Mouse (Mus musculus): ENCODE measurements around the gene Mrpl20. TPM values are rescaled to one million over a fixed set of nuclear protein-coding genes. Genes with fewer than 3 reads are reported as not detected.

Mrpl20 gene
- 109 TPM in 2 replicates for polyA plus RNA-seq (2012; rRNA removed)

GRCm38 (mm10) chr4:155802741-155803339 is at the start of gene Mrpl20:
TSS of gene Mrpl20 (plus strand) at chr4:155802878.
- no peak for DNase-seq
- Histone ChIP-seq H3K27me3 (ENCODE audit: control insufficient read depth, insufficient read depth, low read length) (no peaks in the 10 kb centered on the region; the same call in 1 of the 2 replicates), H3K4me3 (replicated peaks; ENCODE audit: insufficient read depth, low read depth, low read length) (peak within 1 kb of the TSS; percentile 95), H3K27ac (ENCODE audit: insufficient read depth, low read length) (peak within 1 kb of the TSS; percentile 75), H3K4me1 (ENCODE audit: control insufficient read depth, insufficient read depth, low read length) (peaks cover 10% of the 10 kb centered on the region)
- 8% methylated on average over 12 of the region's 12 CpGs for WGBS
- TF ChIP-seq CTCF (IDR thresholded peaks at IDR 0.05; ENCODE audit: borderline replicate concordance, insufficient read depth, low read depth, low read length) (no peak), POLR2A (IDR thresholded peaks at IDR 0.05; ENCODE audit: borderline replicate concordance, insufficient read depth, low read length) (no peak)

GRCm38 (mm10) chr4:155757011-155757410 is 45.7 kb upstream of the Mrpl20 start:
- H3K4me1 ChIP-seq (ENCODE audit: control insufficient read depth, insufficient read depth, low read length) = peaks cover 8% of the 10 kb centered on the region
- 41% methylated on average over 12 of the region's 12 CpGs for WGBS
- H3K27me3 ChIP-seq (ENCODE audit: control insufficient read depth, insufficient read depth, low read length) = no peaks in the 10 kb centered on the region
- peak in 1 of 2 experiments; percentile 13 for DNase-seq
- no peak overlapping the region for H3K27ac ChIP-seq (ENCODE audit: insufficient read depth, low read length)
- no peak overlapping the region for H3K4me3 ChIP-seq (replicated peaks; ENCODE audit: insufficient read depth, low read depth, low read length)
- TF ChIP-seq POLR2A (IDR thresholded peaks at IDR 0.05; ENCODE audit: borderline replicate concordance, insufficient read depth, low read length) = no peak
- no peak for TF ChIP-seq CTCF (IDR thresholded peaks at IDR 0.05; ENCODE audit: borderline replicate concordance, insufficient read depth, low read depth, low read length)

- DNase-seq = peak in 1 of 2 experiments; percentile 26
These were observed 42.6 kb upstream of the Mrpl20 start for GRCm38 (mm10) chr4:155759862-155760612.

GRCm38 (mm10) chr4:155760613-155761355 is 41.9 kb upstream of the Mrpl20 start, which contains the start of gene Atad3a:
TSS of gene Atad3a (minus strand) at chr4:155761093.
- H3K4me1 ChIP-seq (ENCODE audit: control insufficient read depth, insufficient read depth, low read length) = peaks cover 8% of the 10 kb centered on the region
- WGBS = under 1% methylated on average over 68 of the region's 68 CpGs
- H3K27me3 ChIP-seq (ENCODE audit: control insufficient read depth, insufficient read depth, low read length) = no peaks in the 10 kb centered on the region
- peak; percentile 97 to 98 for DNase-seq
- H3K4me3 ChIP-seq (replicated peaks; ENCODE audit: insufficient read depth, low read depth, low read length) = peak within 1 kb of the TSS; percentile 77
- peak; percentile 76 for TF ChIP-seq POLR2A (IDR thresholded peaks at IDR 0.05; ENCODE audit: borderline replicate concordance, insufficient read depth, low read length)
- TF ChIP-seq CTCF (IDR thresholded peaks at IDR 0.05; ENCODE audit: borderline replicate concordance, insufficient read depth, low read depth, low read length) = no peak
- H3K27ac ChIP-seq (ENCODE audit: insufficient read depth, low read length) = peak within 1 kb of the TSS; percentile 6; the same call in 1 of the 2 replicates

More at GRCm38 (mm10) chr4:155759862-155760612, 42.6 kb upstream of the Mrpl20 start:
- Histone ChIP-seq H3K4me3 (replicated peaks; ENCODE audit: insufficient read depth, low read depth, low read length) (peak overlapping the region; percentile 77), H3K27ac (ENCODE audit: insufficient read depth, low read length) (peak overlapping the region; percentile 6; the same call in 1 of the 2 replicates), H3K27me3 (ENCODE audit: control insufficient read depth, insufficient read depth, low read length) (no peaks in the 10 kb centered on the region), H3K4me1 (ENCODE audit: control insufficient read depth, insufficient read depth, low read length) (peaks cover 8% of the 10 kb centered on the region)
- TF ChIP-seq POLR2A (IDR thresholded peaks at IDR 0.05; ENCODE audit: borderline replicate concordance, insufficient read depth, low read length) = no peak
- TF ChIP-seq CTCF (IDR thresholded peaks at IDR 0.05; ENCODE audit: borderline replicate concordance, insufficient read depth, low read depth, low read length) = peak; percentile 37; the same call in 1 of the 2 replicates
- under 1% methylated on average over 10 of the region's 10 CpGs for WGBS

GRCm38 (mm10) chr4:155761356-155762099 is 41.1 kb upstream of the Mrpl20 start:
- Histone ChIP-seq H3K4me1 (ENCODE audit: control insufficient read depth, insufficient read depth, low read length) (peaks cover 8% of the 10 kb centered on the region), H3K4me3 (replicated peaks; ENCODE audit: insufficient read depth, low read depth, low read length) (peak overlapping the region; percentile 77), H3K27me3 (ENCODE audit: control insufficient read depth, insufficient read depth, low read length) (no peaks in the 10 kb centered on the region), H3K27ac (ENCODE audit: insufficient read depth, low read length) (no peak overlapping the region)
- no peak for DNase-seq
- TF ChIP-seq POLR2A (IDR thresholded peaks at IDR 0.05; ENCODE audit: borderline replicate concordance, insufficient read depth, low read length) = no peak
- WGBS = under 1% methylated on average over 28 of the region's 28 CpGs

- H3K4me3 ChIP-seq (replicated peaks; ENCODE audit: insufficient read depth, low read depth, low read length) = no peak overlapping the region
- WGBS = 74% methylated on average over 3 of the region's 3 CpGs
- peaks cover 8% of the 10 kb centered on the region for H3K4me1 ChIP-seq (ENCODE audit: control insufficient read depth, insufficient read depth, low read length)
- H3K27me3 ChIP-seq (ENCODE audit: control insufficient read depth, insufficient read depth, low read length) = no peaks in the 10 kb centered on the region
- DNase-seq = no peak
- TF ChIP-seq CTCF (IDR thresholded peaks at IDR 0.05; ENCODE audit: borderline replicate concordance, insufficient read depth, low read depth, low read length) (no peak), POLR2A (IDR thresholded peaks at IDR 0.05; ENCODE audit: borderline replicate concordance, insufficient read depth, low read length) (no peak)
- no peak overlapping the region for H3K27ac ChIP-seq (ENCODE audit: insufficient read depth, low read length)
These were observed 40.3 kb upstream of the Mrpl20 start for GRCm38 (mm10) chr4:155762357-155762756.

GRCm38 (mm10) chr4:155769496-155769879 is 33.2 kb upstream of the Mrpl20 start:
- WGBS = 38% methylated on average over 5 of the region's 5 CpGs
- Histone ChIP-seq H3K27ac (ENCODE audit: insufficient read depth, low read length) (peak overlapping the region; percentile 35; the same call in 1 of the 2 replicates), H3K4me1 (ENCODE audit: control insufficient read depth, insufficient read depth, low read length) (peaks cover 9% of the 10 kb centered on the region), H3K27me3 (ENCODE audit: control insufficient read depth, insufficient read depth, low read length) (no peaks in the 10 kb centered on the region), H3K4me3 (replicated peaks; ENCODE audit: insufficient read depth, low read depth, low read length) (no peak overlapping the region)
- no peak for TF ChIP-seq POLR2A (IDR thresholded peaks at IDR 0.05; ENCODE audit: borderline replicate concordance, insufficient read depth, low read length)
- no peak for TF ChIP-seq CTCF (IDR thresholded peaks at IDR 0.05; ENCODE audit: borderline replicate concordance, insufficient read depth, low read depth, low read length)
- DNase-seq = no peak
